Mouse (Mus musculus) forebrain, embryonic 10.5 days (tissue): ENCODE results near the gene Pdhx. TPM values are rescaled to one million over a fixed set of nuclear protein-coding genes. Genes with fewer than 3 reads are reported as not detected.

Experiments
- DNase-seq: peaks from one replicate; pipeline ENCODE4 v3.0.0-alpha.2; 2017; ENCODE audit warnings: low spot score; ENCODE audit errors: extremely low spot score
- H3K27ac ChIP-seq: fragments of 300-500 bp; sonication (generic); 2 replicates; pipeline ENCODE4 v1.5.1; 2016; ENCODE audit warnings: mild to moderate bottlenecking
- H3K27me3 ChIP-seq: fragments of 300-500 bp; sonication (generic); 2 replicates; pipeline ENCODE4 v1.6.1; 2016; ENCODE audit warnings: mild to moderate bottlenecking; ENCODE audit not compliant: poor library complexity, severe bottlenecking
- H3K36me3 ChIP-seq: fragments of 300-500 bp; sonication (generic); replicated peaks from 2 replicates; pipeline ENCODE4 v1.6.1; 2016; ENCODE audit warnings: mild to moderate bottlenecking, moderate library complexity
- H3K4me1 ChIP-seq: fragments of 300-500 bp; sonication (generic); 2 replicates; pipeline ENCODE4 v1.6.1; 2016
- H3K4me3 ChIP-seq: fragments of 300-500 bp; sonication (generic); 2 replicates; pipeline ENCODE4 v1.5.1; 2016; ENCODE audit warnings: mild to moderate bottlenecking, moderate library complexity
- H3K9me3 ChIP-seq: fragments of 300-500 bp; sonication (generic); 2 replicates; pipeline ENCODE4 v1.6.1; 2016; ENCODE audit warnings: mild to moderate bottlenecking, moderate library complexity
- WGBS: fragments of 180-500 bp; shearing (Covaris S2); methylation state at CpG from one replicate; pipeline ENCODE4 v1.1.7; 2016; 5-methylcytosine and 5-hydroxymethylcytosine counted together
- polyA plus RNA-seq: library from polyadenylated mRNA; unstranded; fragments of >200 nt; fragmentation: Nextera tagmentation; extraction: Ambion mirVana; gene quantifications from 2 replicates; pipeline ENCODE4 v1.2.1, GENCODE M21; 2016

The Pdhx gene
- polyA plus RNA-seq, 1 experiment from 2014 or later = 40.8 TPM

- Histone ChIP-seq H3K4me1 (peaks cover 9% of the 10 kb centered on the region; the same call in 1 of the 2 replicates), H3K9me3 (no peaks in the 10 kb centered on the region), H3K27ac (no peak overlapping the region), H3K27me3 (no peaks in the 10 kb centered on the region), H3K4me3 (no peak overlapping the region), H3K36me3 (no peaks in the 10 kb centered on the region)
- no peak for DNase-seq
- 69% methylated on average over 5 of the region's 5 CpGs for WGBS
Observed at GRCm38 (mm10) chr2:102998356-102998755, 75.0 kb downstream of the Pdhx start.

GRCm38 (mm10) chr2:102997874-102998273, 75.4 kb downstream of the Pdhx start:
- Histone ChIP-seq H3K27me3 (no peaks in the 10 kb centered on the region), H3K9me3 (no peaks in the 10 kb centered on the region), H3K4me3 (no peak overlapping the region), H3K27ac (no peak overlapping the region), H3K36me3 (no peaks in the 10 kb centered on the region), H3K4me1 (peaks cover 9% of the 10 kb centered on the region; the same call in 1 of the 2 replicates)
- WGBS = 77% methylated on average over 1 of the region's 1 CpGs
- DNase-seq = no peak

GRCm38 (mm10) chr2:102993841-102994607, 79.3 kb downstream of the Pdhx start:
- Histone ChIP-seq H3K4me1 (peaks cover 9% of the 10 kb centered on the region; the same call in 1 of the 2 replicates), H3K27me3 (no peaks in the 10 kb centered on the region), H3K4me3 (no peak overlapping the region), H3K9me3 (no peaks in the 10 kb centered on the region), H3K36me3 (no peaks in the 10 kb centered on the region), H3K27ac (no peak overlapping the region)
- no peak for DNase-seq
- 93% methylated on average over 3 of the region's 3 CpGs for WGBS

- no peak for DNase-seq
- Histone ChIP-seq H3K4me1 (no peaks in the 10 kb centered on the region), H3K27me3 (no peaks in the 10 kb centered on the region), H3K9me3 (no peaks in the 10 kb centered on the region), H3K27ac (no peak overlapping the region), H3K36me3 (no peaks in the 10 kb centered on the region), H3K4me3 (no peak overlapping the region)
- WGBS = 90% methylated on average over 6 of the region's 6 CpGs
Observed at GRCm38 (mm10) chr2:102992405-102992804, 80.9 kb downstream of the Pdhx start.

DNA sequence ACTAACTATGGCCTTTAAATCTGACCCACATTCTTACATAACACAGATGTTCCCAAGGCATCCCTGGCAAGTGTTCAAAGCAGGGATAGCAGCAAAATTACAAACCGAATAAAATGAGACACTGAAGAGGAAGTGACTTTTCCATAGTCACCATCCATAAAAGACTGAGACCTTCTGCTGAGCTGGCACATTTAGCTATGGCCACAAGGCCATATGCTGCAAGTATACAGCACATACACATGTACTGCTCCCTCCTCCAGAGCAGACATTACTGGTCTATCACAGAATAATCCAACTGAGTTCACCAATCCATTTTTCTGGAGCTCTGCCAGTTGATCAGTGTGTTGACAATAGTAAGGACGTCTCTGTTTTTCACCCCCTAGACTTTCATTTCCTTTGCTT, 83.0 kb downstream of the Pdhx start:
- H3K4me3 ChIP-seq = no peak overlapping the region
- H3K36me3 ChIP-seq = no peaks in the 10 kb centered on the region
- 92% methylated on average over 2 of the region's 2 CpGs for WGBS
- no peak for DNase-seq
- no peaks in the 10 kb centered on the region for H3K4me1 ChIP-seq
- no peaks in the 10 kb centered on the region for H3K9me3 ChIP-seq
- H3K27ac ChIP-seq = no peak overlapping the region
- no peaks in the 10 kb centered on the region for H3K27me3 ChIP-seq

DNA sequence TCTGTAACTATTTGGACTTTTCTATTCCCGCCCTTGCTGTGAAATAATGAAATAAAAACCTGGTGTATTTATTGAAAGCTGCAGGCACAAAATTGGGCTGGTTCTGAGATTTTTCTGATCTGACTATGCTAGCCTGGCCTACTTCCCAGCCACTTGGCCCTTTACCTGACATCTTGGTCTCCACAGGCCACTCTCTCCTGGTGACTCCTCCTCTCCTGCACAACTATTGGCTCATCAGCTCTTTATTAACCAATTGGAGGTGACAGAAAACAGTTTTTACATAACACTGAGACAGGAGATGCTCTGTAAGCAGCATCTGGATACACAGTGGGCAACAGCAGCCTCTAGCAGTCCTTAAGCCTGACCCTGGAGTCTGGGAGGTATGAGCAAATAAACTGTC, 83.9 kb downstream of the Pdhx start:
- Histone ChIP-seq H3K27ac (no peak overlapping the region), H3K9me3 (no peaks in the 10 kb centered on the region), H3K27me3 (no peaks in the 10 kb centered on the region), H3K4me1 (no peaks in the 10 kb centered on the region), H3K4me3 (no peak overlapping the region), H3K36me3 (no peaks in the 10 kb centered on the region)
- DNase-seq = no peak
- WGBS = 93% methylated on average over 1 of the region's 1 CpGs

DNA sequence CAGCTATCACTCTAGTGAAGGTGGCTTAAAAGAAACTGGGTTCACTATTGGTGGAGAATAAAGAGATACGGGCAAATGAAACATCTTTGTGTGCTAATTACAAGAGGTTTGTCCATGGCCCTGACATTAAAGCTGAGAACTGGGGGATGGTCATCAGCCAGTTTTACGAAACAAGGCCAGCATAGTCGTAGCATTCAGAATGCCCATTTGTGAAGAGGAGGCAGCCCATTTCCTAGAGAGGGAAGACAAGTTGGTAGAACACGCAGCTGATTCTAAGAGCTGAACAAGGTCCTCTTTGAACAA, 85.7 kb downstream of the Pdhx start:
- Histone ChIP-seq H3K9me3 (no peaks in the 10 kb centered on the region), H3K4me3 (no peak overlapping the region), H3K27ac (no peak overlapping the region), H3K36me3 (no peaks in the 10 kb centered on the region), H3K4me1 (no peaks in the 10 kb centered on the region), H3K27me3 (no peaks in the 10 kb centered on the region)
- DNase-seq = no peak
- 95% methylated on average over 4 of the region's 4 CpGs for WGBS

DNA sequence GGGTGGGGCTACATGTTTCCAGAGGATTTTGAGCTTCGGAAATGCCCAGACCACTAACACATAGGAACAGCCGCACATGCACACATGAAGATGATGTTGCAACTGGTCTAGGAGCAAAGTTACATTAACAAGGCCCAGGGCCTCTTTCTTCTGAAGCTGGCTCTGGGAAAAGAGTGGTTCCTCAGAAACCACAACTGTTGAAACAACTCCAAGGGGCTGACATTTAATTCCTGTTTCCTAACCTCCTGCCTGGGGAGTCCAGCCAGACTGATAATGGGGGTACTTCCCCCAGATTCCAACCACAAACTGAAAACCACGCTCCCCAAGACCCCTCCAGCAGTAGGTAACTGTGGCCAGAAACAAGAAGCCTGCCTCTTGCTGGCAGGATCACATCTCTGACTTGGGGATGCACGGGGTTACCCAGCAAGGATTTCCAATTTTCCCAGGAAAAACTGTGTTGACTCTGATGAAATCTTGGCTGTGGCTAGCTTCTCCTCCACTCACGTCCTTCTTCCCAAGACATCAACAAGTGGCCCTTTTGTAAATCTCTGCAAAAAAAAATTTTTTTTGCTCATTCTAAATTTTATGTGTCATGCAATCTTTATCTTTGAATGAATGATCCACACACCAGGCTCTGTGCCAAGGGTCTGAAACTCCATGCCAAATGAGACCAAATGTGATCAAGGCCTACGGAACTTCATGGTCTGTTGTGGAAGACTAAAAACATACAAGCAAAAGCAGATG, 86.2 kb downstream of the Pdhx start:
- DNase-seq = no peak
- H3K27ac ChIP-seq = no peak overlapping the region
- no peak overlapping the region for H3K4me3 ChIP-seq
- no peaks in the 10 kb centered on the region for H3K36me3 ChIP-seq
- WGBS = 91% methylated on average over 6 of the region's 6 CpGs
- H3K27me3 ChIP-seq = no peaks in the 10 kb centered on the region
- no peaks in the 10 kb centered on the region for H3K9me3 ChIP-seq
- no peaks in the 10 kb centered on the region for H3K4me1 ChIP-seq

DNA sequence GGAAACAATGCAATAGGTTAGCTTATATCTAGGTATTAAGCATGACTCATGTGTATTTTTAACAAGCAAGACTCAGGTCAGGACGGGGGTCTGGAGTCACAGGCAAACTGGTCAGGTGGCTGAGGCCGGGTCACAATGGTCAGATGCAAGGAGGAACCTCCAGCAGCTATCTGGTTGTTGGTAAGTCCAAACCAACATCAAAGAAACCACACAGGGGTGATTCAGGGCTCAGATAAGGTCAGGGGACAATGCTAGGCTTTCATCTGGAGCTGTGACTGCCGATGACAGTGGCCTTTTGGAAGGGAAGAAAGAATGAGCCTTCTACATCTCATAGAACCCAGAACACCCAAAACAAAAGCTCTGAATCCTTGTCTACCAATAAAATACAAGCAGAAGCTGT, 86.9 kb downstream of the Pdhx start:
- Histone ChIP-seq H3K27ac (no peak overlapping the region), H3K36me3 (no peaks in the 10 kb centered on the region), H3K9me3 (no peaks in the 10 kb centered on the region), H3K4me1 (no peaks in the 10 kb centered on the region), H3K27me3 (no peaks in the 10 kb centered on the region), H3K4me3 (no peak overlapping the region)
- 79% methylated on average over 3 of the region's 3 CpGs for WGBS
- no peak for DNase-seq

DNA sequence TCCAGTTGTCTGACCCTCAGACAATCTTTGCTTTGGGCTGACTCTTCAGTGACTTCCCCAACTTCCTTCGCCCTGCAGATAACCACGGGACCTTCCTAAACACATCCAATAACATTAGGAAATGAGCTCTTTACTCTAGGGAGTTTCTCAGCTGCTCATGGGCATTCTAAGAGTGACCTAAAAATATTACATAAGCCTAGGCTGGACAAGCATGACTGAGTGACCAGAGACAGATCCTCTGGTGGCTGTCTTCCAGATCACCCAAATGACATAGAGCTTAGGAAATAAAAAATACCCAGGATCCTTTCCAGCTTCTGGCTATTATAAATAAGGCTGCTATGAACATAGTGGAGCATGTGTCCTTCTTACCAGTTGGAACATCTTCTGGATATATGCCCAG, 90.5 kb downstream of the Pdhx start:
- Histone ChIP-seq H3K4me3 (no peak overlapping the region), H3K9me3 (no peaks in the 10 kb centered on the region), H3K27me3 (no peaks in the 10 kb centered on the region), H3K27ac (no peak overlapping the region), H3K36me3 (no peaks in the 10 kb centered on the region), H3K4me1 (no peaks in the 10 kb centered on the region)
- WGBS = 88% methylated on average over 2 of the region's 2 CpGs
- DNase-seq = no peak

- no peak overlapping the region for H3K27ac ChIP-seq
- no peaks in the 10 kb centered on the region for H3K4me1 ChIP-seq
- 84% methylated on average over 8 of the region's 8 CpGs for WGBS
- no peaks in the 10 kb centered on the region for H3K27me3 ChIP-seq
- no peaks in the 10 kb centered on the region for H3K9me3 ChIP-seq
- no peak overlapping the region for H3K4me3 ChIP-seq
- DNase-seq = no peak
- no peaks in the 10 kb centered on the region for H3K36me3 ChIP-seq
Observed at GRCm38 (mm10) chr2:102981446-102982314, 91.6 kb downstream of the Pdhx start.

- Histone ChIP-seq H3K27me3 (no peaks in the 10 kb centered on the region), H3K27ac (no peak overlapping the region), H3K9me3 (no peaks in the 10 kb centered on the region), H3K4me3 (no peak overlapping the region), H3K36me3 (no peaks in the 10 kb centered on the region), H3K4me1 (no peaks in the 10 kb centered on the region)
- WGBS = 78% methylated on average over 2 of the region's 2 CpGs
- DNase-seq = no peak
Observed at GRCm38 (mm10) chr2:102980870-102981269, 92.4 kb downstream of the Pdhx start.

GRCm38 (mm10) chr2:102979519-102979918, 93.8 kb downstream of the Pdhx start:
- Histone ChIP-seq H3K4me3 (no peak overlapping the region), H3K4me1 (no peaks in the 10 kb centered on the region), H3K27me3 (no peaks in the 10 kb centered on the region), H3K27ac (no peak overlapping the region), H3K36me3 (no peaks in the 10 kb centered on the region), H3K9me3 (no peaks in the 10 kb centered on the region)
- 81% methylated on average over 2 of the region's 2 CpGs for WGBS
- DNase-seq = no peak
